Mouse (Mus musculus): ENCODE data around the gene Esr2. TPM values are rescaled to one million over a fixed set of nuclear protein-coding genes. Genes with fewer than 3 reads are reported as not detected.
A peak's percentile ranks its signal among the peaks of the same experiment; 100 is the strongest.

The Esr2 gene
- total and polyA plus RNA-seq, 3 experiments = 0.03 TPM; not detected in 2

GRCm38 (mm10) chr12:76197071-76197470 is 20.0 kb upstream of the Esr2 start:
- Histone ChIP-seq H3K4me1 (ENCODE audit: control insufficient read depth in 1 of 2, insufficient read depth in 2 of 2, low read length in 2 of 2) (peaks cover 0 to 3% of the 10 kb centered on the region in 2 experiments; a peak in 1 of 4 replicates), H3K36me3 (ENCODE audit: control insufficient read depth in 1 of 2, insufficient read depth in 2 of 2, low read length in 2 of 2) (no peaks in the 10 kb centered on the region; a peak in 1 of 4 replicates), H3K9ac (ENCODE audit: control insufficient read depth, low read depth, low read length, poor library complexity, severe bottlenecking) (no peak overlapping the region), H3K27ac (ENCODE audit: control insufficient read depth, low read depth, low read length) (no peak overlapping the region), H3K4me3 (ENCODE audit: control insufficient read depth in 1 of 2, insufficient read depth in 1 of 2, low read depth in 2 of 2, low read length in 2 of 2) (no peak overlapping the region), H3K27me3 (ENCODE audit: control insufficient read depth in 1 of 2, insufficient read depth in 2 of 2, low read length in 2 of 2) (no peaks in the 10 kb centered on the region), H3K9me3 (replicated peaks; ENCODE audit: insufficient read depth, low read length) (no peaks in the 10 kb centered on the region), H3K79me2 (ENCODE audit: control insufficient read depth, insufficient read depth, low read length, poor library complexity) (no peaks in the 10 kb centered on the region)
- no peak for TF ChIP-seq TAL1 (IDR thresholded peaks at IDR 0.05; ENCODE audit: low read length)
- no peak for TF ChIP-seq ZC3H11A (IDR thresholded peaks at IDR 0.05; ENCODE audit: low read depth, low read length)
- no peak for TF ChIP-seq GATA1 (IDR thresholded peaks at IDR 0.05; ENCODE audit: low read depth, low read length)
- TF ChIP-seq RAD21 (IDR thresholded peaks at IDR 0.05; ENCODE audit: low read depth, low read length) = no peak
- no peak for TF ChIP-seq POLR2A (IDR thresholded peaks at IDR 0.05; ENCODE audit: control insufficient read depth in 1 of 2, insufficient read depth in 1 of 2, low read depth in 1 of 2, low read length in 2 of 2, poor library complexity in 1 of 2)
- no peak for TF ChIP-seq ELF1 (IDR thresholded peaks at IDR 0.05; ENCODE audit: low read depth, low read length)
- no peak for TF ChIP-seq ETS1 (IDR thresholded peaks at IDR 0.05; ENCODE audit: low read depth, low read length)
- TF ChIP-seq ZMIZ1 (IDR thresholded peaks at IDR 0.05; ENCODE audit: low read depth, low read length) = no peak
- no peak for TF ChIP-seq EP300 (IDR thresholded peaks at IDR 0.05; ENCODE audit: low read depth in 1 of 2, low read length in 2 of 2)
- no peak for TF ChIP-seq MYC (IDR thresholded peaks at IDR 0.05; ENCODE audit: low read depth, low read length)
- TF ChIP-seq BHLHE40 (IDR thresholded peaks at IDR 0.05; ENCODE audit: borderline replicate concordance, low read depth, low read length) = no peak
- TF ChIP-seq NELFE (IDR thresholded peaks at IDR 0.05; ENCODE audit: low read depth, low read length) = no peak
- no peak for TF ChIP-seq TCF12 (IDR thresholded peaks at IDR 0.05; ENCODE audit: low read depth, low read length)
- no peak for DNase-seq (ENCODE audit: low read depth, low spot score)

GRCm38 (mm10) chr12:76196709-76197054 is 19.6 kb upstream of the Esr2 start:
- Histone ChIP-seq H3K4me1 (ENCODE audit: control insufficient read depth in 1 of 2, insufficient read depth in 2 of 2, low read length in 2 of 2) (peaks cover 0 to 3% of the 10 kb centered on the region in 2 experiments; a peak in 1 of 4 replicates), H3K9me3 (replicated peaks; ENCODE audit: insufficient read depth, low read length) (no peaks in the 10 kb centered on the region), H3K36me3 (ENCODE audit: control insufficient read depth in 1 of 2, insufficient read depth in 2 of 2, low read length in 2 of 2) (no peaks in the 10 kb centered on the region; a peak in 1 of 4 replicates), H3K9ac (ENCODE audit: control insufficient read depth, low read depth, low read length, poor library complexity, severe bottlenecking) (peak overlapping the region; percentile 16; the same call in 1 of the 2 replicates), H3K4me3 (ENCODE audit: control insufficient read depth in 1 of 2, insufficient read depth in 1 of 2, low read depth in 2 of 2, low read length in 2 of 2) (peak overlapping the region; percentile 53 to 75), H3K27ac (ENCODE audit: control insufficient read depth, low read depth, low read length) (no peak overlapping the region), H3K79me2 (ENCODE audit: control insufficient read depth, insufficient read depth, low read length, poor library complexity) (no peaks in the 10 kb centered on the region), H3K27me3 (ENCODE audit: control insufficient read depth in 1 of 2, insufficient read depth in 2 of 2, low read length in 2 of 2) (no peaks in the 10 kb centered on the region)
- peak; percentile 85 for DNase-seq (ENCODE audit: low read depth, low spot score)
- TF ChIP-seq SIN3A (IDR thresholded peaks at IDR 0.05; ENCODE audit: low read length) = no peak
- no peak for TF ChIP-seq MAZ (IDR thresholded peaks at IDR 0.05; ENCODE audit: low read depth, low read length)
- TF ChIP-seq SMC3 (IDR thresholded peaks at IDR 0.05; ENCODE audit: low read depth, low read length) = peak; percentile 76
- peak; percentile 51; the same call in 1 of the 2 replicates for TF ChIP-seq TBP (IDR thresholded peaks at IDR 0.05; ENCODE audit: low read depth, low read length)
- peak; percentile 51 to 80 (median 80) for TF ChIP-seq CTCF (IDR thresholded peaks at IDR 0.05 in 2 of 3, conservative IDR thresholded peaks at IDR 0.05 in 1 of 3; ENCODE audit: control insufficient read depth in 1 of 3, insufficient read depth in 1 of 3, low read depth in 2 of 3, low read length in 3 of 3, poor library complexity in 1 of 3, severe bottlenecking in 1 of 3)
- 0 out of 2 replicates have a peak, but pooled peaks have one; percentile 31 for TF ChIP-seq MYC (IDR thresholded peaks at IDR 0.05; ENCODE audit: low read depth, low read length)
- TF ChIP-seq TCF12 (IDR thresholded peaks at IDR 0.05; ENCODE audit: low read depth, low read length) = no peak
- TF ChIP-seq ZNF384 (IDR thresholded peaks at IDR 0.05; ENCODE audit: low read depth, low read length) = no peak
- no peak for TF ChIP-seq BHLHE40 (IDR thresholded peaks at IDR 0.05; ENCODE audit: borderline replicate concordance, low read depth, low read length)
- TF ChIP-seq ZC3H11A (IDR thresholded peaks at IDR 0.05; ENCODE audit: low read depth, low read length) = peak; percentile 35
- TF ChIP-seq RAD21 (IDR thresholded peaks at IDR 0.05; ENCODE audit: low read depth, low read length) = peak; percentile 69

Measured in MEL (cell line).